In genomic region chr9:108341139-108341475, GRCm38 (mm10) we compare ENCODE assay signal across 9 mouse cellular contexts. TPM values are rescaled to one million over a fixed set of nuclear protein-coding genes. Genes with fewer than 3 reads are reported as not detected.
A peak's percentile ranks its signal among the peaks of the same experiment; 100 is the strongest.
DNase-seq lines count a peak whose midpoint lies in the region; ATAC-seq and TF ChIP-seq lines count a peak whose summit lies in the region.
"Had no signal": no experiment of that assay in that cellular context is flagged by ENCODE, and none has a peak within 500 bp of the region (broad histone marks: within the 10 kb centered on the region; RNA-seq: fewer than 3 reads in every experiment).

No protein-coding gene starts in this region.

- WGBS in kidney, adult 2 months: 30% methylated on average over 5 of the region's 5 CpGs
- WGBS in hindbrain, embryonic 15.5 days: 91% methylated on average over 5 of the region's 5 CpGs
- 41% methylated on average over 5 of the region's 5 CpGs for WGBS in liver, postnatal 0 days (ENCODE audit: insufficient replicate concordance)

- H3K4me1 ChIP-seq in kidney, adult 2 months (ENCODE audit: control insufficient read depth, insufficient read depth, low read length): peaks cover 29% of the 10 kb centered on the region; the same call in 1 of the 2 replicates
- peaks cover 51% of the 10 kb centered on the region for H3K4me1 ChIP-seq in bone marrow macrophage, adult 2 months (ENCODE audit: control insufficient read depth, insufficient read depth, low read length)
- peaks cover 24% of the 10 kb centered on the region for H3K4me1 ChIP-seq in hindbrain, embryonic 15.5 days (replicated peaks)
- peaks cover 64% of the 10 kb centered on the region for H3K4me1 ChIP-seq in liver, postnatal 0 days (ENCODE audit: insufficient read depth)

- H3K9me3 ChIP-seq in hindbrain, embryonic 15.5 days: no peaks in the 10 kb centered on the region
- no peaks in the 10 kb centered on the region for H3K9me3 ChIP-seq in liver, postnatal 0 days (ENCODE audit: low read length)
- H3K9me3 ChIP-seq: midbrain, embryonic 12.5 days had no signal

- peak overlapping the region; percentile 97 for H3K27ac ChIP-seq in kidney, adult 2 months (ENCODE audit: insufficient read depth, low read depth, low read length)
- H3K27ac ChIP-seq in bone marrow macrophage, adult 2 months (ENCODE audit: insufficient read depth, low read depth, low read length): peak overlapping the region; percentile 89
- H3K27ac ChIP-seq in hindbrain, embryonic 15.5 days (replicated peaks): no peak overlapping the region
- H3K27ac ChIP-seq in liver, postnatal 0 days (ENCODE audit: low read depth): peak overlapping the region; percentile 100

- H3K36me3 ChIP-seq in kidney, adult 2 months (ENCODE audit: control insufficient read depth, insufficient read depth, low read length): peaks cover 3% of the 10 kb centered on the region; the same call in 1 of the 2 replicates
- H3K36me3 ChIP-seq in hindbrain, embryonic 15.5 days: 0 out of 2 replicates have a peak, but pooled peaks cover 6% of the 10 kb centered on the region
- peaks cover 23% of the 10 kb centered on the region for H3K36me3 ChIP-seq in liver, postnatal 0 days (replicated peaks; ENCODE audit: insufficient read depth, low read length)

- H3K4me2 ChIP-seq in hindbrain, embryonic 15.5 days: 0 out of 2 replicates have a peak overlapping the region, but pooled peaks have one; percentile 76
- H3K4me2 ChIP-seq in liver, postnatal 0 days (ENCODE audit: low read depth, low read length): peak overlapping the region; percentile 87

- peak overlapping the region; percentile 18 for H3K4me3 ChIP-seq in kidney, adult 2 months (ENCODE audit: insufficient read depth, low read depth, low read length)
- H3K4me3 ChIP-seq in bone marrow macrophage, adult 2 months (ENCODE audit: insufficient read depth, low read length): peak overlapping the region; percentile 91
- H3K4me3 ChIP-seq in hindbrain, embryonic 15.5 days: no peak overlapping the region
- peak overlapping the region; percentile 93 for H3K4me3 ChIP-seq in liver, postnatal 0 days (ENCODE audit: low read depth, low read length)

- no peak for TF ChIP-seq EP300 in liver, postnatal 0 days (IDR thresholded peaks at IDR 0.05; ENCODE audit: low read depth)

- TF ChIP-seq CTCF in kidney, adult 2 months (conservative IDR thresholded peaks at IDR 0.05; ENCODE audit: insufficient read depth, insufficient read length, low read depth, low read length): no peak
- no peak for TF ChIP-seq CTCF in bone marrow macrophage, adult 2 months (IDR thresholded peaks at IDR 0.05; ENCODE audit: low read depth, low read length)
- TF ChIP-seq CTCF in liver, postnatal 0 days (IDR thresholded peaks at IDR 0.05; ENCODE audit: low read depth): no peak

- TF ChIP-seq POLR2A in kidney, adult 2 months (IDR thresholded peaks at IDR 0.05; ENCODE audit: low read depth, low read length): no peak
- TF ChIP-seq POLR2A in bone marrow macrophage, adult 2 months (IDR thresholded peaks at IDR 0.05; ENCODE audit: borderline replicate concordance, low read depth, low read length): no peak

- H3K9ac ChIP-seq in hindbrain, embryonic 15.5 days: no peak overlapping the region
- peak overlapping the region; percentile 99 for H3K9ac ChIP-seq in liver, postnatal 0 days (replicated peaks)

- ATAC-seq in hindbrain, embryonic 15.5 days (ENCODE audit: low FRiP score, low read depth): no peak
- ATAC-seq in liver, postnatal 0 days: no peak

- no peak for DNase-seq in kidney, adult 2 months
- no peak for DNase-seq in kidney, postnatal 4 days
- no peak for DNase-seq in liver, postnatal 0 days
- no peak for DNase-seq in adipocyte (ENCODE audit: low spot score)
- no peak for DNase-seq in frontal cortex, postnatal 10 days (ENCODE audit: low spot score in 2 of 2)
- DNase-seq: right cerebral cortex, postnatal 25 days had no signal

- no peaks in the 10 kb centered on the region for H3K27me3 ChIP-seq in kidney, adult 2 months (replicated peaks; ENCODE audit: control insufficient read depth, insufficient read depth, low read length)
- H3K27me3 ChIP-seq in hindbrain, embryonic 15.5 days: no peaks in the 10 kb centered on the region
- no peaks in the 10 kb centered on the region for H3K27me3 ChIP-seq in liver, postnatal 0 days (ENCODE audit: insufficient read depth, low read length)
- H3K27me3 ChIP-seq: midbrain, embryonic 12.5 days had no signal

RNA-seq across cellular contexts. Expression of gene Gpx1, which starts 2.4 kb away (rescaled TPM):
- polyA plus RNA-seq in kidney, adult 2 months (2012; rRNA removed): 5,487 and 5,501 TPM in 2 replicates
- polyA plus RNA-seq in bone marrow macrophage, adult 2 months (2012; ENCODE audit: insufficient read depth, insufficient read length, missing spikeins): 531 and 533 TPM in 2 replicates
- 444 and 458 TPM in 2 replicates for polyA plus RNA-seq in hindbrain, embryonic 15.5 days (2015; fragmentation: Nextera tagmentation; extraction: Ambion mirVana)
- polyA plus RNA-seq in liver, postnatal 0 days (2015; fragmentation: Nextera tagmentation; extraction: Ambion mirVana): 3,657 and 3,917 TPM in 2 replicates

RNA-seq across cellular contexts. Expression of gene Usp4, which starts 6.5 kb away (rescaled TPM):
- polyA plus RNA-seq in kidney, adult 2 months (2012; rRNA removed): 68.6 and 74.1 TPM in 2 replicates
- 70.1 and 70.9 TPM in 2 replicates for polyA plus RNA-seq in bone marrow macrophage, adult 2 months (2012; ENCODE audit: insufficient read depth, insufficient read length, missing spikeins)
- 123 and 125 TPM in 2 replicates for polyA plus RNA-seq in hindbrain, embryonic 15.5 days (2015; fragmentation: Nextera tagmentation; extraction: Ambion mirVana)
- 35.9 and 38.2 TPM in 2 replicates for polyA plus RNA-seq in liver, postnatal 0 days (2015; fragmentation: Nextera tagmentation; extraction: Ambion mirVana)

RNA-seq across cellular contexts. Expression of gene Tcta, which starts 35.1 kb away (rescaled TPM):
- 53.0 and 55.3 TPM in 2 replicates for polyA plus RNA-seq in kidney, adult 2 months (2012; rRNA removed)
- polyA plus RNA-seq in bone marrow macrophage, adult 2 months (2012; ENCODE audit: insufficient read depth, insufficient read length, missing spikeins): 10.5 and 11.2 TPM in 2 replicates
- 52.7 and 53.0 TPM in 2 replicates for polyA plus RNA-seq in hindbrain, embryonic 15.5 days (2015; fragmentation: Nextera tagmentation; extraction: Ambion mirVana)
- polyA plus RNA-seq in liver, postnatal 0 days (2015; fragmentation: Nextera tagmentation; extraction: Ambion mirVana): 14.8 and 16.3 TPM in 2 replicates

RNA-seq across cellular contexts. Expression of gene Rhoa, which starts 35.2 kb away (rescaled TPM):
- polyA plus RNA-seq in kidney, adult 2 months (2012; rRNA removed): 125 and 179 TPM in 2 replicates
- 499 and 511 TPM in 2 replicates for polyA plus RNA-seq in bone marrow macrophage, adult 2 months (2012; ENCODE audit: insufficient read depth, insufficient read length, missing spikeins)
- polyA plus RNA-seq in hindbrain, embryonic 15.5 days (2015; fragmentation: Nextera tagmentation; extraction: Ambion mirVana): 275 and 287 TPM in 2 replicates
- 163 and 165 TPM in 2 replicates for polyA plus RNA-seq in liver, postnatal 0 days (2015; fragmentation: Nextera tagmentation; extraction: Ambion mirVana)

RNA-seq across cellular contexts. Expression of gene Amt, which starts 44.5 kb away (rescaled TPM):
- polyA plus RNA-seq in kidney, adult 2 months (2012; rRNA removed): 77.5 and 84.2 TPM in 2 replicates
- 4.5 and 6.5 TPM in 2 replicates for polyA plus RNA-seq in bone marrow macrophage, adult 2 months (2012; ENCODE audit: insufficient read depth, insufficient read length, missing spikeins)
- 27.0 and 28.3 TPM in 2 replicates for polyA plus RNA-seq in hindbrain, embryonic 15.5 days (2015; fragmentation: Nextera tagmentation; extraction: Ambion mirVana)
- 10.9 and 13.5 TPM in 2 replicates for polyA plus RNA-seq in liver, postnatal 0 days (2015; fragmentation: Nextera tagmentation; extraction: Ambion mirVana)
